Mouse (Mus musculus): ENCODE data around the gene Mroh3. TPM values are rescaled to one million over a fixed set of nuclear protein-coding genes. Genes with fewer than 3 reads are reported as not detected.

Mroh3 gene
- polyA plus RNA-seq, 1 experiment from 2014 or later: not detected

DNA sequence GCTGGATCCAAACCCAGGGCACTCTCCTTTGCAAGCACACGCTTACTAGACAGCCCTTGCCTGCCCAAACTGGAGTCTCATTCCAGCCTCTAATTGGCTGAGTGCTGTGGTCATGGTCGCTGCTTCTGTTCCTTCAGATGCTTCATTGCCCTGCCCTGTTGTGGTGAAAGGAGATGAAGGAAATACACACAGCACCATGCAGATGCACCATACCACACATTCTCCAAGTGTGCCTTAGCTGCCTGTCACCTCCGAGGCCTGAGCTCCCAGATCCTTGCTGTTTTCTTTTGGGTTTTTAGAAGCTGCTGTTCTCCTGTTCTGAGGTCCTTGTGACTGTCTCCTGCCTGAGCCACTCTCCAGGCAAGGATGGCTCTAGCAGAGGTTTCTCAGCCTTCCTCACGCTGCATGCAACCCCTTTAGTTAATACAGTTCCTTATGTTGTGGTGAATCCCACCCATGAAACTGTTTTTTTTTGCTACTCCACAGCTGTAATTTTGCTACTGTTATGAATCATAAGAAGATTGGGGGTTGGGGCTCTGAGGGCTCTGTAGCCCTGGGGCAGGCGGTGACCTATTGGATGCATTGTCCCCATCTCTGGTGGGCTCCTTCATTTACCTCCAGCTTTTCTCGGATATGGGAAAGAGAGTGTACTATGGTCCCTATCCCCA, 76.7 kb downstream of the Mroh3 start:
- Histone ChIP-seq H3K4me2 (no peak overlapping the region), H3K9ac (no peak overlapping the region), H3K4me1 (replicated peaks) (peaks cover 81% of the 10 kb centered on the region), H3K27me3 (peaks cover 4% of the 10 kb centered on the region; the same call in 1 of the 2 replicates), H3K36me3 (no peaks in the 10 kb centered on the region), H3K27ac (peak overlapping the region; percentile 64; the same call in 1 of the 2 replicates), H3K9me3 (replicated peaks) (no peaks in the 10 kb centered on the region), H3K4me3 (no peak overlapping the region)
- WGBS: 73% methylated on average over 6 of the region's 6 CpGs
- ATAC-seq (replicated peaks; ENCODE audit: insufficient number of reproducible peaks, insufficient read depth, low FRiP score, low read depth): no peak

DNA sequence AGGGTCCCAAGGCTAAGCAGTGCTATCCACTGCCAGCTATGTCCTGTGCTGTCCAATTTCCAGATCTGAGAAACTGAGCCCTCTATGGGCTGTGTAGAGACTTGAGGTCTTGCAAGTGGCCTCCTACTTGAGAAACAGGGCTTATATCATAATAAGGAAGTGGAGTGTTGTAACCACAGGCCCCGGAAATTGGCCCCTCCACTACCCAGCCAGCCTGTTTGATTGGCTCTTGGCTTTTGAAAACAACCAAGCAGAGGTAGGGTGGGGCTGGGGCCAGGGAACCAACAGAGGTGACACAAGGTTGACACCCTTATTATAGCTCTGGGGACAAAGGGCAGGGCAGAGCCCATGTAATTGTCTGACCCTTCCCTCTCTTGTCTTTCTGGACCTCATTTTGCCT, 77.6 kb downstream of the Mroh3 start:
- H3K4me1 ChIP-seq (replicated peaks): peaks cover 83% of the 10 kb centered on the region
- no peak overlapping the region for H3K4me2 ChIP-seq
- WGBS: 59% methylated on average over 1 of the region's 1 CpGs
- H3K9ac ChIP-seq: no peak overlapping the region
- no peaks in the 10 kb centered on the region for H3K9me3 ChIP-seq (replicated peaks)
- no peak for ATAC-seq (replicated peaks; ENCODE audit: insufficient number of reproducible peaks, insufficient read depth, low FRiP score, low read depth)
- H3K36me3 ChIP-seq: no peaks in the 10 kb centered on the region
- peaks cover 4% of the 10 kb centered on the region; the same call in 1 of the 2 replicates for H3K27me3 ChIP-seq
- H3K27ac ChIP-seq: no peak overlapping the region
- no peak overlapping the region for H3K4me3 ChIP-seq

GRCm38 (mm10) chr1:136134547-136134946, 78.1 kb downstream of the Mroh3 start:
- no peak overlapping the region for H3K27ac ChIP-seq
- H3K9me3 ChIP-seq (replicated peaks): no peaks in the 10 kb centered on the region
- H3K4me1 ChIP-seq (replicated peaks): peaks cover 82% of the 10 kb centered on the region
- H3K36me3 ChIP-seq: no peaks in the 10 kb centered on the region
- H3K27me3 ChIP-seq: peaks cover 4% of the 10 kb centered on the region; the same call in 1 of the 2 replicates
- no peak overlapping the region for H3K4me3 ChIP-seq
- WGBS: 53% methylated on average over 2 of the region's 2 CpGs
- ATAC-seq (replicated peaks; ENCODE audit: insufficient number of reproducible peaks, insufficient read depth, low FRiP score, low read depth): no peak
- H3K4me2 ChIP-seq: no peak overlapping the region
- H3K9ac ChIP-seq: no peak overlapping the region

DNA sequence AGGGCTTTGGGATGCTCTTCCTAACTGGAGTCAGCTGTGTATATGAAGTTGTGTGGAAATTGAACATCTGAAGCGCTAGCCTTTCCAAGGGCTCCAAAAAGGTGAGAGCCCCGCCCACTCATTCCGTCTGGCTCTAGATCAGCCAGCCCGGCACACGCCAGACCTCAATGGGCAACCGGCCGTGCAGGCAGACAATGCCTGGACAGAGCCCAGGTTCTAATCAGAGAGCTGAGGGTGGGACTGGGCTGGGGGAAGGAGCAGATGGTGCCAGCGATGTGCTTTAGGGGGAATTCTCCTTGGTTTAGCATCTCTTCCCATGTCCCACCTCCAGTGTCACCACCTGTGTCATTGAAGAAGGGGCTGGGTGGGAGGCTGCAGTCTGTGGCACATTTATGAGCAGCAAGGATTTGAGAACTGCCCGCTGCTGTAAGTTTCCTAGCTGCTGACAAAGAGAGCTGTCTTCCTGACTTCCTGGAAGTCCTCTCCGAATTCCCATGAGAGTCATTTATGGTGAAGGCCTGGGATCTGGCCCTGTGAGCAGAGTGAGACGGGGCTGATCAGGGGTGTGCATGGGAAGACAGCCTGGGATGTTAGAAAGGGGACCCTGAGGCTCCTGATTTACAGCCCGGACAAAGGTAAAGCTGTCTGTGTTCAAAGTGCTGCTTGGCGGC, 78.9 kb downstream of the Mroh3 start:
- Histone ChIP-seq H3K36me3 (no peaks in the 10 kb centered on the region), H3K9me3 (replicated peaks) (no peaks in the 10 kb centered on the region), H3K4me1 (replicated peaks) (peaks cover 82% of the 10 kb centered on the region), H3K4me2 (peak overlapping the region; percentile 100), H3K9ac (no peak overlapping the region), H3K4me3 (no peak overlapping the region), H3K27ac (no peak overlapping the region; the same call in 1 of the 2 replicates), H3K27me3 (peaks cover 4% of the 10 kb centered on the region; the same call in 1 of the 2 replicates)
- ATAC-seq (replicated peaks; ENCODE audit: insufficient number of reproducible peaks, insufficient read depth, low FRiP score, low read depth): no peak
- 49% methylated on average over 13 of the region's 13 CpGs for WGBS

DNA sequence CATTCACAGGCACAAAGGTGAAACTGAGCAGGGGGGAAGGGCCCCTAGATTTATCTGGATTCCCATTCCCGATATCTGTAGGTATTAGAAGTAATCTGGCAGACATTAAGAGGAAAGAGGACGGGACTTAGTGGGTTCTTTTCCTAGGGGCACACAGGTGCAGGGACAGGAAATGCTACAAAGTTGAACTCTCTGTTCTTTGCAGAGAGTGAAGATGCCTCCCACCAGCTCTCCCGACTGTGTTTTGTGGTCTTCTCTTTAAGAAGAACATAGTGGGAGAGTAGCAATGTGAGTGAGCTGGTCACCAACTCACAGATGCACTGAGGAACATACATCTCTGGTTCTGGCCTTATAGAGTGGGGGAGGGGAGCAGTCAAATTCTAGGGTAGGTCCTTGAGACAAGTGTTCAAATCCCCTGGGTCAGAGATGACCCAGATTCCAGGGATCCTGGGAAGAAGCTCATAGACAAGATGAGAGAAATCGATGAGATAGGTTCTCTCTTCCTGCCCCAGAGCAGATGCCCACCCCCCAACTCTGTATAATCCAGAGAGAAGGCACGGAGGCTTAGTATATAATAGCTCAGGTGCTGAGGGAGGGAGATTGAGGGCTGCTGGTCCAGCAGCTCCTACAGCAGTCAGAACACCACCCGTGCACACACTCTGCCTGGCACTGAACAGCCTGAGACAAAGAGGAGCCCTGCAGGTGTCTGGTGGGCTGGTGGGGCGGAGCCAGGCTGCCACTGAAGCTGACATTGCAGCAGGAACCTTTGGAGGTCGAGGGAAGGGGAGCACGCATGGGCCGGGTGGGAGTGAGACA, 80.0 kb downstream of the Mroh3 start:
- Histone ChIP-seq H3K27me3 (peaks cover 4% of the 10 kb centered on the region; the same call in 1 of the 2 replicates), H3K9me3 (replicated peaks) (no peaks in the 10 kb centered on the region), H3K4me1 (replicated peaks) (peaks cover 81% of the 10 kb centered on the region), H3K4me3 (peak overlapping the region; percentile 77), H3K36me3 (no peaks in the 10 kb centered on the region), H3K27ac (no peak overlapping the region; the same call in 1 of the 2 replicates), H3K4me2 (peak overlapping the region; percentile 100), H3K9ac (no peak overlapping the region)
- 49% methylated on average over 10 of the region's 10 CpGs for WGBS
- no peak for ATAC-seq (replicated peaks; ENCODE audit: insufficient number of reproducible peaks, insufficient read depth, low FRiP score, low read depth)

Other genes starting within 250 kb of the Mroh3 start
- not detected in 2 replicates for gene Igfn1, start 206.5 kb downstream of the Mroh3 start, polyA plus RNA-seq (2015; fragmentation: Nextera tagmentation; extraction: Ambion mirVana)
- gene Tmem9, start 204.7 kb downstream of the Mroh3 start, polyA plus RNA-seq (2015; fragmentation: Nextera tagmentation; extraction: Ambion mirVana): 91.1 and 107 TPM in 2 replicates
- not detected in 2 replicates for gene Ascl5, start 162.0 kb downstream of the Mroh3 start, polyA plus RNA-seq (2015; fragmentation: Nextera tagmentation; extraction: Ambion mirVana)
- 0.29 and 0.56 TPM in 2 replicates for gene Cacna1s, start 160.1 kb downstream of the Mroh3 start, polyA plus RNA-seq (2015; fragmentation: Nextera tagmentation; extraction: Ambion mirVana)
- 0.87 and 2.3 TPM in 2 replicates for gene Kif21b, start 81.4 kb downstream of the Mroh3 start, polyA plus RNA-seq (2015; fragmentation: Nextera tagmentation; extraction: Ambion mirVana)
- gene Inava, start 21.4 kb upstream of the Mroh3 start, polyA plus RNA-seq (2015; fragmentation: Nextera tagmentation; extraction: Ambion mirVana): 0.45 and 3.8 TPM in 2 replicates
- 0.15 and 0.34 TPM in 2 replicates for gene Gpr25, start 48.0 kb upstream of the Mroh3 start, polyA plus RNA-seq (2015; fragmentation: Nextera tagmentation; extraction: Ambion mirVana)
- 5.6 and 6.0 TPM in 2 replicates for gene Camsap2, start 133.3 kb upstream of the Mroh3 start, polyA plus RNA-seq (2015; fragmentation: Nextera tagmentation; extraction: Ambion mirVana)
- gene Ddx59, start 202.4 kb upstream of the Mroh3 start, polyA plus RNA-seq (2015; fragmentation: Nextera tagmentation; extraction: Ambion mirVana): 11.8 and 12.2 TPM in 2 replicates